Mouse (Mus musculus) cortical plate, adult 2 months (tissue): ENCODE measurements at regions not wholly inside any gene's neighbourhood (a gene's known extent, or its start where the extent isn't known, plus 50 kb on each side); places are given as distances from the start of the nearest gene placed in this dataset.

Experiments
- CTCF ChIP-seq: fragments of 200-500 bp; IDR thresholded peaks from 2 replicates; pipeline ENCODE4 v1.5.1; 2011; ENCODE audit warnings: mild to moderate bottlenecking, control low read depth, low read length; ENCODE audit not compliant: insufficient read depth; ENCODE audit errors: extremely low read depth
- POLR2A ChIP-seq: fragments of 200-500 bp; IDR thresholded peaks from 2 replicates; pipeline ENCODE4 v1.6.1; 2011; ENCODE audit warnings: mild to moderate bottlenecking, low read length, control low read depth; ENCODE audit not compliant: insufficient read depth; ENCODE audit errors: extremely low read depth

DNA sequence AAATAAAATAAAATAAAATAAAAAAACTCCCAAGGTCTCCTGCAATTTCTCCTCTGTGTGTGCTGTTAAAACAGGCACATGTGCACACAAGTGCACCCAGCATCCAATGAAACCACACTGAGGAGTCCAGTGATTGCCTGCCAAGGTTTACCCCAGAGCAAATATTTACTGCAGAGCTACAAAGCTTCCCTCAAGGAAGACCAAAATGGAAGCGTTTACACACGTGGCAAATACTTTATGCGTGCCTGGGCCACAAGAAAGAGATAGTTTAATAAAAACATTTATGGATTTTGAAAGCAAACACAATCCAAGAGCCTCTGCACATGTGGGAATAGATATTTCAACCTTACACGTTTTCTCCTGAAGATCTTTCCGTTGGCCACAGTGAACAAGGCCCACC is 265.4 kb upstream of the Nfe2l3 start:
- TF ChIP-seq CTCF (no peak), POLR2A (no peak)
